Mouse (Mus musculus): Measurements from ENCODE around the gene Plekha6. TPM values are rescaled to one million over a fixed set of nuclear protein-coding genes. Genes with fewer than 3 reads are reported as not detected.

Plekha6 gene
- polyA plus RNA-seq, 2 experiments, result 0.81 to 2.1 TPM

DNA sequence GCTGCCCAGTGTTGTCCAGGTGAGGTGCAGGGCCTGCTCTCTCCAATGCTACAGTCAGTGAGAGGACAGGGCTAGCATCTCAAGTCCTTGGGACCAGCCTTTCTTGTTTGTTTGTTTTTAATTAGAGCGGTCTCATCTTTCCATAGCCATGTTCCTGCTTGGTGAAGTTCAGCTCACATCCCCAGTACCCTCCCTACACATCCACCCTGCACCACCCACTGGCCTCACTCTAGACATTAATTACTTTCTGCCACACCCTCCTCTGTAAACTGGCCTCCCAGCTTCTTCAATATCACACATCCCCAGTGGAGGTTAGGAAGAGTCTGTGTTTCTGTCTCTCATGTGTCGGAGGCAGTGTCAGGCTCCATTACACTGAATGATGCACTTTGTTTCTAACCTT, 180.3 kb downstream of the Plekha6 start:
- 67% methylated on average over 2 of the region's 2 CpGs for WGBS (ENCODE audit: insufficient replicate concordance)
- Histone ChIP-seq H3K9ac (replicated peaks) (no peak overlapping the region), H3K27ac (no peak overlapping the region), H3K27me3 (ENCODE audit: control insufficient read depth, insufficient read depth, low read length) (no peaks in the 10 kb centered on the region), H3K36me3 (replicated peaks; ENCODE audit: control insufficient read depth, insufficient read depth, low read depth) (no peaks in the 10 kb centered on the region), H3K4me3 (ENCODE audit: insufficient read depth in 1 of 2, low read depth in 2 of 2, low read length in 2 of 2) (no peak overlapping the region), H3K4me1 (replicated peaks; ENCODE audit: control insufficient read depth in 2 of 2, insufficient read depth in 2 of 2, low read length in 1 of 2) (peaks cover 0 to 7% of the 10 kb centered on the region in 2 experiments; a peak in 2 of 4 replicates), H3K4me2 (ENCODE audit: low read depth) (no peak overlapping the region), H3K9me3 (ENCODE audit: control insufficient read depth, low read length) (no peaks in the 10 kb centered on the region)
- no peak for TF ChIP-seq CTCF (IDR thresholded peaks at IDR 0.05; ENCODE audit: low read depth)
- no peak for TF ChIP-seq EP300 (IDR thresholded peaks at IDR 0.05; ENCODE audit: low read depth)
- DNase-seq (ENCODE audit: low read depth in 3 of 3, low spot score in 3 of 3) (no peak), ATAC-seq (ENCODE audit: insufficient read depth) (no peak)

DNA sequence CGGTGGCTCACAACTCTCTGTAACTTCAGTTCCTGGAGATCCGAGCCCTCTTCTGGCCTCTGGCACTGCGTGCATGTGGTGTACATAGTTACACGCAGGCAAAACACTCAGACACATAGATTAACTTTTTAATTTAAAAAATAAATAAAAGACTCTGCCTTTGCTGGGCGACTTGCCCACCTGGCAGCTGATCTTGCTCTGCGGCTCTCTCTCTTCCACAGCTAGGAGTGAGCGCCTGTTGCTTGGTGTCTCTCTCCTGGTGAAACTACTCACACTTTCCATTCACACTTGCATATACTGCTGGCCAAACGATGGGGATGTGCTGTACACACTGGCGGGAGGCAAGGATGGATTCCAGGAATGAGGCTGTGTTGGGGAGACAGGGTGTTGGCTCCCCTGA, 182.5 kb downstream of the Plekha6 start:
- Histone ChIP-seq H3K36me3 (replicated peaks; ENCODE audit: control insufficient read depth, insufficient read depth, low read depth) (no peaks in the 10 kb centered on the region), H3K9me3 (ENCODE audit: control insufficient read depth, low read length) (no peaks in the 10 kb centered on the region), H3K4me1 (replicated peaks; ENCODE audit: control insufficient read depth in 2 of 2, insufficient read depth in 2 of 2, low read length in 1 of 2) (peaks cover 0 to 7% of the 10 kb centered on the region in 2 experiments; a peak in 2 of 4 replicates), H3K27me3 (ENCODE audit: control insufficient read depth, insufficient read depth, low read length) (no peaks in the 10 kb centered on the region), H3K27ac (no peak overlapping the region), H3K4me3 (ENCODE audit: insufficient read depth in 1 of 2, low read depth in 2 of 2, low read length in 2 of 2) (no peak overlapping the region), H3K9ac (replicated peaks) (no peak overlapping the region), H3K4me2 (ENCODE audit: low read depth) (no peak overlapping the region)
- DNase-seq (ENCODE audit: low read depth in 3 of 3, low spot score in 3 of 3) (no peak), ATAC-seq (ENCODE audit: insufficient read depth) (no peak)
- TF ChIP-seq EP300 (IDR thresholded peaks at IDR 0.05; ENCODE audit: low read depth) (no peak), CTCF (IDR thresholded peaks at IDR 0.05; ENCODE audit: low read depth) (no peak)
- WGBS (ENCODE audit: insufficient replicate concordance), result 66% methylated on average over 9 of the region's 9 CpGs

DNA sequence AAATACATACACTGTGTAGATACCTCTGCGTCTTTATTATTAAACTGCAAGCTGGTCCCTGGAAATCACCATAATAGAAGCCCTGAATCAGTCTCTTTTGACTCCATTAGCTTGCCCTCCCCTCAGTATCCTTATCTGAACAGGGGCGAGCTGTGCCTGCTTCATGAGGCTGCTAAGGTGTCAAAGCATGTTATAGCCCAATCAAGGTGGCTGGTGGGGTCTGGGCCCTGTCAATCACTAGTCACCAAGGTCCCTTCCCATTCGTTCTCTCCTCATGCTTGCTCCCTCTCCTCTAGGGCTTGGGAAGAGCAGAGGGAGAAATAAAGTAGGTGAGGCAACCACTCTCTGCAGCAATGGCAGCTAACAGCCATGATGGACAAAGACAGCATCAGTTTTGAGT, 183.2 kb downstream of the Plekha6 start:
- H3K9ac ChIP-seq (replicated peaks), result no peak overlapping the region
- DNase-seq (ENCODE audit: low read depth in 3 of 3, low spot score in 3 of 3), result no peak
- 53% methylated on average over 3 of the region's 3 CpGs for WGBS (ENCODE audit: insufficient replicate concordance)
- peaks cover 0 to 7% of the 10 kb centered on the region in 2 experiments; a peak in 2 of 4 replicates for H3K4me1 ChIP-seq (replicated peaks; ENCODE audit: control insufficient read depth in 2 of 2, insufficient read depth in 2 of 2, low read length in 1 of 2)
- H3K27me3 ChIP-seq (ENCODE audit: control insufficient read depth, insufficient read depth, low read length), result no peaks in the 10 kb centered on the region
- H3K9me3 ChIP-seq (ENCODE audit: control insufficient read depth, low read length), result no peaks in the 10 kb centered on the region
- H3K27ac ChIP-seq, result no peak overlapping the region
- no peak for ATAC-seq (ENCODE audit: insufficient read depth)
- TF ChIP-seq EP300 (IDR thresholded peaks at IDR 0.05; ENCODE audit: low read depth) (no peak), CTCF (IDR thresholded peaks at IDR 0.05; ENCODE audit: low read depth) (no peak)
- no peak overlapping the region for H3K4me2 ChIP-seq (ENCODE audit: low read depth)
- H3K36me3 ChIP-seq (replicated peaks; ENCODE audit: control insufficient read depth, insufficient read depth, low read depth), result no peaks in the 10 kb centered on the region
- H3K4me3 ChIP-seq (ENCODE audit: insufficient read depth in 1 of 2, low read depth in 2 of 2, low read length in 2 of 2), result no peak overlapping the region

DNA sequence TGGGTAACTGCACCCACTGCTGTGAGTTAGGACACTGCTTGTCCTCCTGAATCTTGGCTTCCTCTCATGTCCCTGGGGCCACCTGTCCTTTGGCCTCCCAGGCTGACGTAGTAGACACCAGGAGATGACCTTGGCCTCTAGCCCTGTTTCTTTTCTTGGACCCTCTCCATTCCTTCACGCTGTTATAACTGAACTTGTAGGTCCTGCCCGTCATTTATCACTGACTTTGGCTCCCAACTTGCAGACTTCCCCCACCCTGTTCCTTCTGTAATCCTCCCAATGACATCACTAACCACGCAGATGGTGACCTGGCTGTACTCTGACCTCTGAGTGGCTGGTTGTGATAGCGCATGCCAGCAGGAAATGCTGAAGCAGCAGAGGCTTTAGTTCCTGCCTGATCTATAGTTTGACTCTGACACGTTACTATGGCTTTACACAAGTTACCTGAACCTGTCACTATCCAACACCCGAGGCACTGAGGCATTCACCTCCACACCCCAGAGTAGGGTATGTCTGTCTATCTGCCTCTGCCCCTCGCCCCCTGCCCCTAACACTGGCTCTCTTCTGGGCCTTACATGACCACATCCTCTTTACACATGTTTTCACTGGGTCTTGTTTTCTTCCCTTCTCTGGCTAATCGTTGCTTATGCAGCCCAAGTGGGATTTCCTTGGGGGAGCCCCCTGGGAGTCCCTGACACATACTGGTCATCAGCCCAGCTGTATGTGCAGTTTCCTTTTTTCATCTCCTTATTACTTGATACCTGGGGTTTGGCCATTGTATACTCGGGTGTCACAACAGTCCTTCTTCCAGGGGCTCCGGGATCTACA, 183.9 kb downstream of the Plekha6 start:
- DNase-seq (ENCODE audit: low read depth in 3 of 3, low spot score in 3 of 3) (no peak), ATAC-seq (ENCODE audit: insufficient read depth) (no peak)
- Histone ChIP-seq H3K4me3 (ENCODE audit: insufficient read depth in 1 of 2, low read depth in 2 of 2, low read length in 2 of 2) (no peak overlapping the region), H3K9ac (replicated peaks) (no peak overlapping the region), H3K36me3 (replicated peaks; ENCODE audit: control insufficient read depth, insufficient read depth, low read depth) (no peaks in the 10 kb centered on the region), H3K9me3 (ENCODE audit: control insufficient read depth, low read length) (no peaks in the 10 kb centered on the region), H3K4me2 (ENCODE audit: low read depth) (no peak overlapping the region), H3K27ac (no peak overlapping the region), H3K4me1 (replicated peaks; ENCODE audit: control insufficient read depth in 2 of 2, insufficient read depth in 2 of 2, low read length in 1 of 2) (peaks cover 0 to 7% of the 10 kb centered on the region in 2 experiments; a peak in 2 of 4 replicates), H3K27me3 (ENCODE audit: control insufficient read depth, insufficient read depth, low read length) (no peaks in the 10 kb centered on the region)
- 26% methylated on average over 11 of the region's 11 CpGs for whole genome bisulfite sequencing (ENCODE audit: insufficient replicate concordance)
- TF ChIP-seq EP300 (IDR thresholded peaks at IDR 0.05; ENCODE audit: low read depth) (no peak), CTCF (IDR thresholded peaks at IDR 0.05; ENCODE audit: low read depth) (no peak)

DNA sequence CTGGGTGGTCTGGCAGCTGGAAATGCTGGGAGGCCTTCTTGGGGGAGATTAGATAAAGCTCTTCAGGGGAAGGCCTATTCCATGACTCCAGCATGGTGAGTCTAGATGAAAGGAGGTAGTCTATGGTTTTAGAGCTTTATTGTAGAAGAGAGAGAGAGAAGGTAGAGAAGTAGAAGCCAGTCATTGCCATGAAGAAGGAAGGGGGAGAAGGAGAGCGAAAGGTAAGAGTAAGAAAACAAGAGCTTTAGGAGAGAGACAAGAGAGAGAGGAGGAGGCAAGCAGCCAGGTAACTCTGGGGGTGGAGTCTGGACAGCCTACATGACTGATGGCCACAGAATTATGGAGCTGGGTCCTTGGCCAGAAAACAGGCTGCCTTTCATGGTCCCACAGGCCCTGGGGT, 186.2 kb downstream of the Plekha6 start, which contains the start of gene Ren1:
TSS of gene Ren1 (plus strand) at position 301 of the 400 bp plus-strand sequence.
- ATAC-seq (ENCODE audit: insufficient read depth) (no peak), DNase-seq (ENCODE audit: low read depth in 3 of 3, low spot score in 3 of 3) (no peak)
- H3K27me3 ChIP-seq (ENCODE audit: control insufficient read depth, insufficient read depth, low read length), result no peaks in the 10 kb centered on the region
- H3K27ac ChIP-seq, result no peak within 1 kb of the TSS
- H3K9ac ChIP-seq (replicated peaks), result no peak within 1 kb of the TSS
- 50% methylated on average over 1 of the region's 1 CpGs for WGBS (ENCODE audit: insufficient replicate concordance)
- no peak for TF ChIP-seq CTCF (IDR thresholded peaks at IDR 0.05; ENCODE audit: low read depth)
- TF ChIP-seq EP300 (IDR thresholded peaks at IDR 0.05; ENCODE audit: low read depth), result no peak
- H3K4me3 ChIP-seq (ENCODE audit: insufficient read depth in 1 of 2, low read depth in 2 of 2, low read length in 2 of 2), result no peak within 1 kb of the TSS
- peaks cover 0 to 7% of the 10 kb centered on the region in 2 experiments; a peak in 2 of 4 replicates for H3K4me1 ChIP-seq (replicated peaks; ENCODE audit: control insufficient read depth in 2 of 2, insufficient read depth in 2 of 2, low read length in 1 of 2)
- H3K36me3 ChIP-seq (replicated peaks; ENCODE audit: control insufficient read depth, insufficient read depth, low read depth), result no peaks in the 10 kb centered on the region
- no peak within 1 kb of the TSS for H3K4me2 ChIP-seq (ENCODE audit: low read depth)
- no peaks in the 10 kb centered on the region for H3K9me3 ChIP-seq (ENCODE audit: control insufficient read depth, low read length)
